In genomic region chr9:78533296-78533935, GRCm38 (mm10) we compare ENCODE assay signal across 9 mouse cellular contexts. TPM values are rescaled to one million over a fixed set of nuclear protein-coding genes. Genes with fewer than 3 reads are reported as not detected.
A peak's percentile ranks its signal among the peaks of the same experiment; 100 is the strongest.
DNase-seq lines count a peak whose midpoint lies in the region; ATAC-seq and TF ChIP-seq lines count a peak whose summit lies in the region.
"Had no signal": no experiment of that assay in that cellular context is flagged by ENCODE, and none has a peak within 500 bp of the region (broad histone marks: within the 10 kb centered on the region; RNA-seq: fewer than 3 reads in every experiment).

No protein-coding gene starts in this region.

- no peak for ATAC-seq in kidney, postnatal 0 days (replicated peaks; ENCODE audit: low FRiP score, low read depth)
- ATAC-seq in hindbrain, embryonic 16.5 days: no peak

- H3K9ac ChIP-seq in kidney, postnatal 0 days (ENCODE audit: low read depth, low read length): no peak overlapping the region
- no peak overlapping the region for H3K9ac ChIP-seq in hindbrain, embryonic 16.5 days (ENCODE audit: low read depth, low read length)
- H3K9ac ChIP-seq: hindbrain, embryonic 15.5 days had no signal

- H3K27me3 ChIP-seq in kidney, postnatal 0 days (ENCODE audit: insufficient read depth, low read length): no peaks in the 10 kb centered on the region
- no peaks in the 10 kb centered on the region for H3K27me3 ChIP-seq in hindbrain, embryonic 16.5 days (replicated peaks; ENCODE audit: control insufficient read depth, insufficient read depth, low read length)
- H3K27me3 ChIP-seq: hindbrain, embryonic 15.5 days had no signal

- TF ChIP-seq CTCF in kidney, postnatal 0 days (IDR thresholded peaks at IDR 0.05; ENCODE audit: low read depth): no peak

- DNase-seq in layer of hippocampus, adult 9-11 months: peak; percentile 38
- no peak for DNase-seq in layer of hippocampus, postnatal 10 days (ENCODE audit: low spot score in 2 of 2)
- peak; percentile 29 for DNase-seq in kidney, postnatal 0 days (ENCODE audit: low spot score)
- peak; percentile 83 to 89 for DNase-seq in lung, postnatal 4 days
- DNase-seq in thymus, postnatal 25 days: peak; percentile 64
- DNase-seq in cerebellum, adult 9-10 months: no peak
- no peak for DNase-seq in heart, postnatal 4 days

- H3K4me2 ChIP-seq in kidney, postnatal 0 days (ENCODE audit: low read length): no peak overlapping the region
- no peak overlapping the region for H3K4me2 ChIP-seq in hindbrain, embryonic 16.5 days (ENCODE audit: low read length)
- H3K4me2 ChIP-seq: hindbrain, embryonic 15.5 days had no signal

- no peaks in the 10 kb centered on the region for H3K9me3 ChIP-seq in kidney, postnatal 0 days (replicated peaks; ENCODE audit: low read length)
- H3K9me3 ChIP-seq in hindbrain, embryonic 16.5 days (ENCODE audit: control insufficient read depth, low read length): no peaks in the 10 kb centered on the region
- H3K9me3 ChIP-seq: hindbrain, embryonic 15.5 days had no signal

- H3K4me1 ChIP-seq in kidney, postnatal 0 days (replicated peaks; ENCODE audit: insufficient read depth, low read length): no peaks in the 10 kb centered on the region; the same call in 1 of the 2 replicates
- no peaks in the 10 kb centered on the region for H3K4me1 ChIP-seq in hindbrain, embryonic 16.5 days (ENCODE audit: control insufficient read depth, insufficient read depth, low read depth, low read length)

- H3K27ac ChIP-seq in kidney, postnatal 0 days: peak overlapping the region; percentile 76
- no peak overlapping the region for H3K27ac ChIP-seq in hindbrain, embryonic 16.5 days (ENCODE audit: low read depth, low read length)
- H3K27ac ChIP-seq: hindbrain, embryonic 15.5 days had no signal

- H3K4me3 ChIP-seq in kidney, postnatal 0 days (replicated peaks; ENCODE audit: low read depth, low read length): no peak overlapping the region
- no peak overlapping the region for H3K4me3 ChIP-seq in hindbrain, embryonic 16.5 days (ENCODE audit: low read length)
- H3K4me3 ChIP-seq: hindbrain, embryonic 15.5 days had no signal

- whole genome bisulfite sequencing in kidney, postnatal 0 days: 71% methylated on average over 18 of the region's 18 CpGs
- 85% methylated on average over 18 of the region's 18 CpGs for WGBS in hindbrain, embryonic 16.5 days

- H3K36me3 ChIP-seq in kidney, postnatal 0 days (ENCODE audit: insufficient read depth, low read length): no peaks in the 10 kb centered on the region
- H3K36me3 ChIP-seq in hindbrain, embryonic 16.5 days (ENCODE audit: control insufficient read depth, insufficient read depth, low read length): no peaks in the 10 kb centered on the region
- H3K36me3 ChIP-seq: hindbrain, embryonic 15.5 days had no signal

RNA-seq across cellular contexts. Expression of gene Eef1a1, which starts 44.5 kb away (rescaled TPM):
- 1,000 to 10,000 TPM; 4,076 to 4,543 TPM for total RNA-seq in layer of hippocampus, postnatal 10 days (2021)
- 4,583 and 4,728 TPM in 2 replicates for polyA plus RNA-seq in kidney, postnatal 0 days (2015; fragmentation: Nextera tagmentation; extraction: Ambion mirVana)
- 1,000 to 10,000 TPM; 4,503 to 4,597 TPM for total RNA-seq in heart, postnatal 4 days (2021)
- polyA plus RNA-seq in hindbrain, embryonic 16.5 days (2015; fragmentation: Nextera tagmentation; extraction: Ambion mirVana): 2,954 and 2,983 TPM in 2 replicates

RNA-seq across cellular contexts. Expression of gene Slc17a5, which starts 54.4 kb away (rescaled TPM):
- total RNA-seq in layer of hippocampus, postnatal 10 days (2021): 10 to 100 TPM; 13.4 to 16.2 TPM
- polyA plus RNA-seq in kidney, postnatal 0 days (2015; fragmentation: Nextera tagmentation; extraction: Ambion mirVana): 17.7 and 20.4 TPM in 2 replicates
- 1 to 10 TPM; 6.9 to 7.2 TPM for total RNA-seq in heart, postnatal 4 days (2021)
- 15.6 and 15.8 TPM in 2 replicates for polyA plus RNA-seq in hindbrain, embryonic 16.5 days (2015; fragmentation: Nextera tagmentation; extraction: Ambion mirVana)

Comparison
In these comparisons a context has a peak if more than half of its experiments do, and no peak if none do; other contexts are left out.
1. DNase-seq: peak in layer of hippocampus, adult 9-11 months (single experiment), kidney, postnatal 0 days (single experiment), lung, postnatal 4 days (2 of 2) and thymus, postnatal 25 days (single experiment); none in layer of hippocampus, postnatal 10 days (0 of 2), cerebellum, adult 9-10 months (single experiment) and heart, postnatal 4 days (single experiment).